21 mouse cellular contexts compared by ENCODE assay signal in genomic region chr13:47050009-47050408, GRCm38 (mm10). TPM values are rescaled to one million over a fixed set of nuclear protein-coding genes. Genes with fewer than 3 reads are reported as not detected.
DNase-seq lines count a peak whose midpoint lies in the region; TF ChIP-seq lines count a peak whose summit lies in the region.
"Had no signal": no experiment of that assay in that cellular context is flagged by ENCODE, and none has a peak within 500 bp of the region (broad histone marks: within the 10 kb centered on the region; RNA-seq: fewer than 3 reads in every experiment).

No protein-coding gene starts in this region.

- WGBS in liver, adult 2 months: 31% methylated on average over 4 of the region's 4 CpGs
- WGBS in thymus, adult 2 months: 97% methylated on average over 4 of the region's 4 CpGs

- H3K27ac ChIP-seq in liver, adult 2 months (replicated peaks; ENCODE audit: insufficient read depth, low read depth, low read length): no peak overlapping the region
- no peak overlapping the region for H3K27ac ChIP-seq in thymus, adult 2 months (ENCODE audit: control insufficient read depth, insufficient read depth, low read length)
- H3K27ac ChIP-seq: embryonic facial prominence, embryonic 10.5 days; embryonic facial prominence, embryonic 12.5 days; forebrain, embryonic 10.5 days; forebrain, embryonic 12.5 days had no signal

- no peak overlapping the region for H3K4me3 ChIP-seq in liver, adult 2 months (ENCODE audit: insufficient read depth, low read depth, low read length)
- peak overlapping the region; percentile 62; the same call in 1 of the 2 replicates for H3K4me3 ChIP-seq in E14TG2a.4 (replicated peaks; ENCODE audit: low read length)
- H3K4me3 ChIP-seq in thymus, adult 2 months (ENCODE audit: control insufficient read depth, insufficient read depth, low read length): no peak overlapping the region
- H3K4me3 ChIP-seq: embryonic facial prominence, embryonic 10.5 days; embryonic facial prominence, embryonic 12.5 days; forebrain, embryonic 10.5 days; forebrain, embryonic 12.5 days had no signal

- peaks cover 12% of the 10 kb centered on the region for H3K4me1 ChIP-seq in liver, adult 2 months (ENCODE audit: control insufficient read depth, insufficient read depth, low read length)
- H3K4me1 ChIP-seq in E14TG2a.4 (replicated peaks; ENCODE audit: low read depth, low read length): peaks cover 30% of the 10 kb centered on the region
- no peaks in the 10 kb centered on the region; the same call in 1 of the 2 replicates for H3K4me1 ChIP-seq in thymus, adult 2 months (replicated peaks; ENCODE audit: control insufficient read depth, insufficient read depth, low read length)
- H3K4me1 ChIP-seq: embryonic facial prominence, embryonic 12.5 days had no signal

- no peak for TF ChIP-seq CTCF in liver, adult 2 months (IDR thresholded peaks at IDR 0.05; ENCODE audit: low read depth, low read length)
- TF ChIP-seq CTCF in E14TG2a.4 (conservative IDR thresholded peaks at IDR 0.05; ENCODE audit: low read length): no peak
- no peak for TF ChIP-seq CTCF in thymus, adult 2 months (IDR thresholded peaks at IDR 0.05; ENCODE audit: borderline replicate concordance, control insufficient read depth, extremely low read depth, insufficient read depth, low read length, poor library complexity)

- H3K79me2 ChIP-seq in liver, adult 2 months (ENCODE audit: control insufficient read depth, insufficient read depth, low read length): peaks cover 3% of the 10 kb centered on the region; the same call in 1 of the 2 replicates

- peak; percentile 84 for DNase-seq in liver, adult 2 months (ENCODE audit: extremely low read depth, low read depth, low spot score)
- DNase-seq in liver (no peak), 416B (ENCODE audit: low read depth) (peak; percentile 39)
- DNase-seq in right cerebral cortex, postnatal 4 days: no peak
- no peak for DNase-seq in thymus, adult 2 months
- DNase-seq: adrenal gland, adult 2 months; adrenal gland, postnatal 10 days; adrenal gland, postnatal 36 days; B cell, adult 2 months; cerebellum, adult 11-12 months; cerebellum, adult 2 months; cerebellum, adult 9-10 months; cerebellum, postnatal 10 days; cerebellum, postnatal 25 days had no signal

- no peak overlapping the region for H3K9ac ChIP-seq in liver, adult 2 months (ENCODE audit: low read depth, low read length)
- H3K9ac ChIP-seq: embryonic facial prominence, embryonic 12.5 days; forebrain, embryonic 12.5 days had no signal

- no peaks in the 10 kb centered on the region for H3K27me3 ChIP-seq in liver, adult 2 months (ENCODE audit: control insufficient read depth, insufficient read depth, low read length)
- H3K27me3 ChIP-seq in E14TG2a.4 (ENCODE audit: insufficient read depth, low read length): no peaks in the 10 kb centered on the region
- H3K27me3 ChIP-seq in thymus, adult 2 months (ENCODE audit: control insufficient read depth, insufficient read depth, low read length): no peaks in the 10 kb centered on the region
- H3K27me3 ChIP-seq: CH12.LX; embryonic facial prominence, embryonic 12.5 days; forebrain, embryonic 12.5 days had no signal

- peaks cover 20% of the 10 kb centered on the region for H3K36me3 ChIP-seq in liver, adult 2 months (ENCODE audit: control insufficient read depth, insufficient read depth, low read length)
- H3K36me3 ChIP-seq in E14TG2a.4 (ENCODE audit: insufficient read depth, low read length): peaks cover 37% of the 10 kb centered on the region
- H3K36me3 ChIP-seq in thymus, adult 2 months (ENCODE audit: control insufficient read depth, insufficient read depth, low read length): peaks cover 25% of the 10 kb centered on the region

- TF ChIP-seq POLR2A in liver, adult 2 months (IDR thresholded peaks at IDR 0.05; ENCODE audit: extremely low read depth, insufficient read depth, low read length): no peak
- TF ChIP-seq POLR2A in thymus, adult 2 months (IDR thresholded peaks at IDR 0.05; ENCODE audit: control insufficient read depth, extremely low read depth, insufficient read depth, low read length, poor library complexity): no peak

- H3K9me3 ChIP-seq in E14TG2a.4 (ENCODE audit: low read length): no peaks in the 10 kb centered on the region
- H3K9me3 ChIP-seq: embryonic facial prominence, embryonic 10.5 days; embryonic facial prominence, embryonic 12.5 days; forebrain, embryonic 10.5 days; forebrain, embryonic 12.5 days had no signal

RNA-seq across cellular contexts. Expression of gene Tpmt, which starts 5.5 kb away (rescaled TPM):
- total RNA-seq in liver, adult 2 months (2014; rRNA removed): 33.0 and 45.4 TPM in 2 replicates
- polyA plus RNA-seq in liver, adult 2 months (2012; rRNA removed): 13.9 and 18.9 TPM in 2 replicates
- 2.1 and 3.1 TPM in 2 replicates for polyA plus RNA-seq in thymus, adult 2 months (2012; rRNA removed)

RNA-seq across cellular contexts. Expression of gene Kdm1b, which starts 6.7 kb away (rescaled TPM):
- total RNA-seq in liver, adult 2 months (2014; rRNA removed): 17.5 and 21.1 TPM in 2 replicates
- 7.4 and 9.3 TPM in 2 replicates for polyA plus RNA-seq in liver, adult 2 months (2012; rRNA removed)
- 23.6 and 25.2 TPM in 2 replicates for polyA plus RNA-seq in thymus, adult 2 months (2012; rRNA removed)

RNA-seq across cellular contexts. Expression of gene Nhlrc1, which starts 35.4 kb away (rescaled TPM):
- total RNA-seq in liver, adult 2 months (2014; rRNA removed): 0.40 and 0.83 TPM in 2 replicates
- 1.8 and 2.9 TPM in 2 replicates for polyA plus RNA-seq in liver, adult 2 months (2012; rRNA removed)
- 1.3 and 1.7 TPM in 2 replicates for polyA plus RNA-seq in thymus, adult 2 months (2012; rRNA removed)
- total RNA-seq: CH12.LX, MEL had no signal

RNA-seq across cellular contexts. Expression of gene Dek, which starts 56.0 kb away (rescaled TPM):
- 24.8 and 27.7 TPM in 2 replicates for total RNA-seq in liver, adult 2 months (2014; rRNA removed)
- polyA plus RNA-seq in liver, adult 2 months (2012; rRNA removed): 14.1 and 15.5 TPM in 2 replicates
- polyA plus RNA-seq in thymus, adult 2 months (2012; rRNA removed): 50.4 and 109 TPM in 2 replicates

Comparison
In these comparisons a context has a peak if more than half of its experiments do, and no peak if none do; other contexts are left out.
1. DNase-seq: peak in liver, adult 2 months (single experiment) and 416B (single experiment); none in liver (single experiment), right cerebral cortex, postnatal 4 days (single experiment) and thymus, adult 2 months (single experiment).